Mouse (Mus musculus): Measurements from ENCODE around the gene Ptafr. TPM values are rescaled to one million over a fixed set of nuclear protein-coding genes. Genes with fewer than 3 reads are reported as not detected.

The Ptafr gene
- total and polyA plus RNA-seq, 3 experiments, result 0.31 to 1.1 TPM; not detected in 1

DNA sequence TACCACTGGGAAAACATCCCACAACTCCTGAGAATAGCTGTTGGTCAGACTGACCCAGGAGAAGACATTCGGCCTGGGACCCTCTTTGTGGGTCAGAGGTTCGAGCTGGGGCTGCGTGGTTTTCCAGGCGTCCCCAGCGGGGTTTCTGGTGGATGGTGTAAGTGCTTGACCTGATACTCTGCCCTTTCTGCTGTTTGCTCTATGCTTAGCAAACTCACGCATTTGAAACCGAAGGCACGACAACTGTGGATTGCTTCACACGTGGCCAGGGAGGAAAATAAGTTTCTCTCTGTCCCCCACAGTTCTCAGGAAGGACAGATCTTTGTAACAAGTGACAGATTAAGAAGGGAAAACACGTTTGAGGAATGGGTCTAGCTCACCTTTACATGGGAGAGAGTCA lies 26.8 kb downstream of the Ptafr start:
- TF ChIP-seq UBTF (IDR thresholded peaks at IDR 0.05; ENCODE audit: low read depth, low read length) (no peak), MEF2A (IDR thresholded peaks at IDR 0.05; ENCODE audit: borderline replicate concordance, low read depth, low read length) (no peak), MAZ (IDR thresholded peaks at IDR 0.05; ENCODE audit: low read depth, low read length) (no peak), EP300 (IDR thresholded peaks at IDR 0.05; ENCODE audit: low read length) (no peak), JUN (IDR thresholded peaks at IDR 0.05; ENCODE audit: insufficient read depth, low read depth, low read length) (no peak), TBP (conservative IDR thresholded peaks at IDR 0.05; ENCODE audit: low read depth, low read length) (no peak), USF1 (IDR thresholded peaks at IDR 0.05; ENCODE audit: low read depth, low read length) (no peak), NRF1 (IDR thresholded peaks at IDR 0.05; ENCODE audit: low read depth, low read length) (no peak), SIN3A (IDR thresholded peaks at IDR 0.05; ENCODE audit: low read length) (no peak), E2F4 (IDR thresholded peaks at IDR 0.05; ENCODE audit: insufficient replicate concordance, low read depth, low read length) (no peak), CHD1 (IDR thresholded peaks at IDR 0.05; ENCODE audit: low read depth, low read length) (no peak), POLR2A (IDR thresholded peaks at IDR 0.05; ENCODE audit: low read depth, low read length) (no peak), IRF4 (IDR thresholded peaks at IDR 0.05; ENCODE audit: low read depth, low read length) (no peak), KAT2A (IDR thresholded peaks at IDR 0.05; ENCODE audit: insufficient replicate concordance, low read length) (no peak), GABPA (IDR thresholded peaks at IDR 0.05; ENCODE audit: insufficient replicate concordance, low read depth, low read length) (no peak), TCF12 (IDR thresholded peaks at IDR 0.05; ENCODE audit: low read depth, low read length) (no peak), POLR2AphosphoS2 (IDR thresholded peaks at IDR 0.05; ENCODE audit: low read depth, low read length) (no peak)
- dilution Hi-C loops (cut with MboI; ENCODE audit: extremely low pct_ligation_motif_present, extremely low pct_unique_long_range_greater_than_20kb, low sequenced_read_pairs) (no loop called here), in situ Hi-C loops (cut with MboI; ENCODE audit: low pct_ligation_motif_present, low pct_unique_long_range_greater_than_20kb, low sequenced_read_pairs) (no loop called here)
- DNase-seq (ENCODE audit: extremely low read depth), result no peak
- Histone ChIP-seq H3K9ac (ENCODE audit: insufficient read depth, low read depth) (no peak overlapping the region), H3K27ac (ENCODE audit: insufficient read depth, low read depth) (no peak overlapping the region), H3K4me1 (ENCODE audit: control insufficient read depth in 1 of 2, insufficient read depth in 2 of 2) (peaks cover 0 to 55% of the 10 kb centered on the region in 2 experiments; a peak in 2 of 4 replicates), H3K36me3 (replicated peaks in 1 of 2; ENCODE audit: control insufficient read depth in 1 of 2, insufficient read depth in 1 of 2, low read length in 1 of 2) (no peaks in the 10 kb centered on the region), H3K4me2 (ENCODE audit: insufficient read depth, low read depth, poor library complexity, severe bottlenecking) (no peak overlapping the region), H3K27me3 (replicated peaks) (no peaks in the 10 kb centered on the region), H3K9me3 (replicated peaks; ENCODE audit: low read length) (peaks cover 2% of the 10 kb centered on the region), H3K79me2 (replicated peaks; ENCODE audit: control insufficient read depth, extremely low read depth, insufficient read depth, poor library complexity, severe bottlenecking) (no peaks in the 10 kb centered on the region), H3K4me3 (replicated peaks in 1 of 3; ENCODE audit: low read depth in 2 of 3, low read length in 2 of 3, poor library complexity in 1 of 3) (no peak overlapping the region)

- Histone ChIP-seq H3K4me2 (ENCODE audit: insufficient read depth, low read depth, poor library complexity, severe bottlenecking) (peak overlapping the region; percentile 12; the same call in 1 of the 2 replicates), H3K4me3 (replicated peaks in 1 of 3; ENCODE audit: low read depth in 2 of 3, low read length in 2 of 3, poor library complexity in 1 of 3) (no peak overlapping the region), H3K27me3 (replicated peaks) (no peaks in the 10 kb centered on the region), H3K4me1 (ENCODE audit: control insufficient read depth in 1 of 2, insufficient read depth in 2 of 2) (peaks cover 0 to 49% of the 10 kb centered on the region in 2 experiments; a peak in 2 of 4 replicates), H3K27ac (ENCODE audit: insufficient read depth, low read depth) (no peak overlapping the region), H3K36me3 (replicated peaks in 1 of 2; ENCODE audit: control insufficient read depth in 1 of 2, insufficient read depth in 1 of 2, low read length in 1 of 2) (no peaks in the 10 kb centered on the region), H3K9me3 (replicated peaks; ENCODE audit: low read length) (peaks cover 2% of the 10 kb centered on the region), H3K79me2 (replicated peaks; ENCODE audit: control insufficient read depth, extremely low read depth, insufficient read depth, poor library complexity, severe bottlenecking) (no peaks in the 10 kb centered on the region), H3K9ac (ENCODE audit: insufficient read depth, low read depth) (no peak overlapping the region)
- dilution Hi-C loops (cut with MboI; ENCODE audit: extremely low pct_ligation_motif_present, extremely low pct_unique_long_range_greater_than_20kb, low sequenced_read_pairs) (no loop called here), in situ Hi-C loops (cut with MboI; ENCODE audit: low pct_ligation_motif_present, low pct_unique_long_range_greater_than_20kb, low sequenced_read_pairs) (no loop called here)
- DNase-seq (ENCODE audit: extremely low read depth), result peak; percentile 79
- TF ChIP-seq ZNF384 (IDR thresholded peaks at IDR 0.05; ENCODE audit: low read depth, low read length) (no peak), NELFE (IDR thresholded peaks at IDR 0.05; ENCODE audit: low read depth, low read length) (no peak), NRF1 (IDR thresholded peaks at IDR 0.05; ENCODE audit: low read depth, low read length) (no peak), BHLHE40 (IDR thresholded peaks at IDR 0.05; ENCODE audit: low read depth, low read length) (peak; percentile 89), IRF4 (IDR thresholded peaks at IDR 0.05; ENCODE audit: low read depth, low read length) (no peak), SMC3 (IDR thresholded peaks at IDR 0.05; ENCODE audit: low read depth, low read length) (no peak), MAX (IDR thresholded peaks at IDR 0.05; ENCODE audit: low read length) (peak; percentile 54; the same call in 1 of the 2 replicates), MXI1 (IDR thresholded peaks at IDR 0.05; ENCODE audit: low read depth, low read length) (no peak), USF2 (conservative IDR thresholded peaks at IDR 0.05; ENCODE audit: low read depth, low read length) (peak; percentile 40), MAFK (IDR thresholded peaks at IDR 0.05; ENCODE audit: insufficient replicate concordance, low read length) (no peak), TBP (conservative IDR thresholded peaks at IDR 0.05; ENCODE audit: low read depth, low read length) (no peak), UBTF (IDR thresholded peaks at IDR 0.05; ENCODE audit: low read depth, low read length) (no peak), EP300 (IDR thresholded peaks at IDR 0.05; ENCODE audit: low read length) (peak; percentile 54; the same call in 1 of the 2 replicates), JUND (conservative IDR thresholded peaks at IDR 0.05; ENCODE audit: low read depth, low read length) (no peak), JUN (IDR thresholded peaks at IDR 0.05; ENCODE audit: insufficient read depth, low read depth, low read length) (no peak), CTCF (conservative IDR thresholded peaks at IDR 0.05 in 1 of 2, IDR thresholded peaks at IDR 0.05 in 1 of 2; ENCODE audit: low read depth in 2 of 2, low read length in 2 of 2) (no peak), ZC3H11A (IDR thresholded peaks at IDR 0.05; ENCODE audit: low read depth, low read length) (no peak), ZKSCAN1 (IDR thresholded peaks at IDR 0.05; ENCODE audit: borderline replicate concordance, low read depth, low read length) (no peak), HCFC1 (IDR thresholded peaks at IDR 0.05; ENCODE audit: low read depth, low read length) (no peak), POLR2AphosphoS2 (IDR thresholded peaks at IDR 0.05; ENCODE audit: low read depth, low read length) (no peak), SIN3A (IDR thresholded peaks at IDR 0.05; ENCODE audit: low read length) (0 out of 2 replicates have a peak, but pooled peaks have one; percentile 33), CHD1 (IDR thresholded peaks at IDR 0.05; ENCODE audit: low read depth, low read length) (no peak), ELF1 (IDR thresholded peaks at IDR 0.05; ENCODE audit: low read depth, low read length) (no peak), E2F4 (IDR thresholded peaks at IDR 0.05; ENCODE audit: insufficient replicate concordance, low read depth, low read length) (no peak), GABPA (IDR thresholded peaks at IDR 0.05; ENCODE audit: insufficient replicate concordance, low read depth, low read length) (no peak)
Measured at GRCm38 (mm10) chr4:132592958-132593357, 29.1 kb downstream of the Ptafr start.

Measured in CH12.LX (cell line).